Mouse (Mus musculus): ENCODE measurements around the gene Cped1.

Cped1 gene

DNA sequence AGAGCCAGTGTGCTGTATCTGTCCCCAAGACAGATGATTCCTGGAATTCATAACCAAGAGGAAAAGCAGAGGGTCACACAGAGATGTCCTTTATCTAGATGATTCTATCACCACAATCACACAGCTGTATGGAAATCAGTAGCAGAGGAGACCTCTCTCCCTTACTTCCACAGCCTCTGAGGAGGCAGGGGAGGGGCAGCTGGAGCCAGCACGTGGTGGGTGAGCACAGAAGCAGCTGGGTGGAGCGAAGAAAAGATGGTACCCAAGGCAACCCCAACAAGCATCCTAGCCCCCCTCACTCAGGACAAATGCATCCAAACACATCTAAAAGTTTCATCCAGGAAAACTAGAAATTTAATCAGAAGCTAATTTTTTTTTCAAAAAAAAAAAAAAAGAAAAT, 182.7 kb downstream of the Cped1 start:
- no peak for DNase-seq (ENCODE audit: low spot score)

DNA sequence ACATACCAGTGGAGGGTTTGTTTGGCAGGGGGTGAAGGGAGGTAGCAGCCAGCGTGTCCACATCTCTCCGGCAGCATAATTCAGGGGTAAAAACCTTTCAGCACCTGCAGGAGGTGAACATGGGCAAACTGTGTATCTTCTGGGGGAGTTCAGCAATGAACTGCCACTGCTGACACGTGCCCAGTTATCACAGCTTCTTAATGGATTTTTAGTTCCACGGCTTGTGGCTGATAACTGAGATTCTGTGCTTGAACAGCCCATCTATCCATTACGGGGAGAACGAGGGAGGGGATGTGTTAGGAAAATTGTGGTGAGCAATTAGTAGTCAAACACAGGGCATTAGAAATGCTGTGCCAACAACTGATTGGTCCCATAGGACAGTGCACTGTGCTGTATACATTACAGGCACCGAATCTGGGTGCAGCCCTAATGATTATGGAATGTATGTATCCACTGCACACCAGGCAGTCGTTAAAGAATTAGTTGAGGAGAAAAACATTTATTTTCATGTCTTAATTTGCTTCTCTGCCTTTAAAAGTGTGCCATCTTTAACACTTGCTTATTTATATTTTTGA, 193.1 kb downstream of the Cped1 start:
- no peak for DNase-seq (ENCODE audit: low spot score)

DNA sequence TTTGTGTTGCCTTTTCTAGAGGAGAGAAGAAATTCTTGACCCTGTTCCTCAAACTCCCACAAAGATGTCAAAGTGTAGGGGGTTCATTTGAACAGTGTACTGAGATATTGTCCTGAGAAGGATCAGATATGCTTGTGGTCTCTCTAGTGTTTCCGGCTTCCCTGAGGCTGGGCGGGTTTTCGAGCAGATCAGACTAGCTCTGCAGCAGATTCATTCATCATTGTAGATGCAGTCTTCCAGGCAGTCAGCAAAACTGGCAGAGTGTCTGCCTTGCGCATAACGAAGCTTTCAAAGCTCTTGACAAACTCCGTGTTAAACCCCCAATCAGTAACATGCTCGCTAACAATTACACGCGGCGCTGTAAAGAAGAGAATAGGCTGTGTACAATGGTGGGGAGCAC, 194.6 kb downstream of the Cped1 start:
- no peak for DNase-seq (ENCODE audit: low spot score)

DNA sequence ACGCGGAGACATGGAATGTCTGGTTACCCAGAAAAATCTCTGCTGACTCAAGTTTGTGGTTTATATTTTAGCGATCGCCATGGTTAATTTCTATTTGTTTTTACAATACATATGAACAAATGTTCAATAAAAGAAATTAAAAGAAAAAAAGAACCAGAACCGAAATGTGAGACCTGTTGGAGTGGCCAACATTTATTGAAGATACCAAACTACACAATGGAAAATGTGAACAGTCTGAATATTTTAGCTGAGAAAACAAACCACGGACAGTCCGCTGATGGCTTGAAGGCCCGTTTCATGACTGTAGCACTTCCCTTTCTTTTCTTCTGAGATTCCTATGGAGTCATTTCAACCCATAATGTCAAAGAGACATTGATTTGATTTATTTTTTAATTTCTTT, 201.3 kb downstream of the Cped1 start:
- no peak for DNase-seq (ENCODE audit: low spot score)

DNA sequence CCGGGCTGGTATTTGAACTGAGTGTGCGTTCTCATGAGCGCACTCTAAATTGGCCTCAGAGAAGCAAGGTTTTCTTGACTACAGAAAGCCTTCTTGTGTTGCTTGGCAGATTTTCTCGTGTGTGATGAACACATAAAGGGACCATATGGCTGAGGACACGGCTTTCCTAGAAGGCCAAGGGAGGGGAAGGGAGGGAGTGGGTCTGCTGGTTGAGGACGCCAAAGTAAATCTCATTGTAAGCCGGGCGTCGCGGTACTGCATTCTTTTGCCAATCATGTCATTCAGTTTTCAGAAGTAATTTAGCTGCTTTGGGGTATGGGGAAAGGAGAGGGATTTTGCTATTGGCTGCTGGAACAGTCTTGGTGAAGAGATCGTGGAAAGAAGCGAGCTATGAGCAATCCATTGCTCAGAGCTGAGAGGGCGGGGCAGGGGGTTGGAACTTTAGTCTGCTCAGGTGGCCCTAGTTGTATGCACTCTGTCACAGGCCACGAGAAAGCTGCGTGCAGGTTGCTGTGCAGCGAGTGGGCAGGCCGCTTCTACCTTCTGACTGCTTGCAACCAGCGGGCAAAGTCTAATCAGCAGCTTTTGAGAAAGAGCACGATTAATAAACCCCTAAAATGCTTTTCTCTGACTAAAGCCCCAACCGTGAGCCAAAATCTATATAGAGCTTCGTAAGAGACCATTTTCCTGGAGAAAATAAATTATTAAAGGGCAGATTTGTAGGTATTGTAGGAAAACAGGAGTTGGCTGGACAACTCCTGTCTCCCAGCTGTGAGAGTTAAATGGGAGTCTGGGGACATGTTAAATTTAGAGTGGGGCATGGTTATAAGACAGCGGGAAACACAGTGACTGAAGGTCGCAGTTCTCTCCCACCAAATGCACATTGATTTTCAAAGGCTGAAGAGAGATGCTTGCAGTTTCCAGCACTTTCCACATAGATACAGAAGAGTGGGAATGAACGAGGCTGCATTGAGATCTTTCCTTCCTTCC, 203.9 kb downstream of the Cped1 start:
- DNase-seq (ENCODE audit: low spot score) = no peak

DNA sequence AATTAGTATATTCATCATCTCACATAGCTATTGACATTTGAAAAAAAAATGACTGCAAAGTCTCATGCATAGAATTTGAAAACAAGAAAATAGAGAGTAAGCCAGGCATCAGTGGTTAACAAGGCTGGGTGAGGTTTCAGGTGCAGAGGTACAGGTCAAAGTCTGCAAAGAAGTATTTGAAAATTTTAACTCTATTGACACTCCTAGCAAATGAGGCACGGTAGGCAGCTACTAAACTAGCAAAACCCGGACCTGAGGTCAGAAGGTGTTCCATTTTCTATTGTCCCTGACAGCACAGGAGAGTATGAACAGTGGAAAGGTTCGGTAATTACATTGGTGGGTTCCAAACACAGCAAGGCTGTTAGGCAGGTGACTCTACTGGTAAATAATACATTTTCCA, 212.9 kb downstream of the Cped1 start:
- DNase-seq (ENCODE audit: low spot score) = no peak

DNA sequence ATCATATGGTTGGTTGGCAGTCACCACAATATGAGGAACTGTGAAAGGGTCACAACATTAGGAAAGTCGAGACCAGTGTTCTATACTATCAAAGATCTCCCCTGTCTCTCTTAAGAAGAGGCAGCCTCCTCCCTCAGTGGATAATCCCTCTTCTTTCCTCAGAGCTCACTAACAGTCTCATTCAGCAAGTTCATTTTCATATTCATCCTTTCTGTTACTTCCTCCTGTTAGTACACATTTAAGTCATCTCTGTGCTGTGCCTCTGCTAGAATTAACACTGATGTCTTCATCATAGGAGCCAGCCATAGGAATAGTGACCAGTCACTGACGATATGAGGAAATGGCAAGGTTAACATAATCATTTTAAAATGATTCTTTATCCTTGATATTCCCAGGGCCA, 213.8 kb downstream of the Cped1 start:
- DNase-seq (ENCODE audit: low spot score) = no peak

DNA sequence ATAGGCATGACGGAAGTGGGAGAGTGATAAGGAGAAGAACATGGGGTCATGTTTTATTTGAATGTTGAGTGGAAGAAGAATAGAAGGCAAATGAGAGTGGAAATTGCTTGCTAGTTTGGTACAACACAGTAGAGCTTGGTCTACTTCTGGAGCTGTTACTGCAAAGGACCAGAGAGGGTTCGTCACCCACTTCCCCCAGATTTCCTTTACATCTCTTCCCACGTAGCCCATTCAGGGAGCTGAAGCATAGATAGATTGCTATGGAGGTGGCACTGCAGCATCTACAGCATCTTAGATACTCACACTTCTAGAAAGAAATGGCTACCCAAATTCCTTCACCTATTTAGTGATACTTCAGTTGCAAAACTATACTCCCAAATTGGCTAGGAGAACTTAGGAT, 214.4 kb downstream of the Cped1 start:
- DNase-seq (ENCODE audit: low spot score) = no peak

DNA sequence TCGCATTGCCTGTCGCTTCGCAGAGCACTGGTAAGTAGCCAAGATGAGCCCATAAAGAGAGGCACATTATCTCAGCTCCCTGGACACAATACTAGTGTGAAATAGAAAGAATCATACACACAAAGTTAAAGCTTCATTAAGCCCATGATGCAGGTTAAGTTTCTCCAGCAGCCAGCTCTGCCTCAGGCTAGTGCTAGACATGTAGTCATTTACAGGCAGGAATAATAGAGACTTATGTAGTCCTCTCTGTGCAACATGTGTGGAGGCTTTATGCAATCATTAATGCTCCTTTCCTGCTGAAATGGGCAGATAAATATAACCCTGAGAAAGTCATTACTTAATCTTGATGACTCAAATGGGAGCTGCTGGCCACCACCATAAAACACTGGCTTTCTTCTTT, 216.2 kb downstream of the Cped1 start:
- DNase-seq (ENCODE audit: low spot score) = no peak

DNA sequence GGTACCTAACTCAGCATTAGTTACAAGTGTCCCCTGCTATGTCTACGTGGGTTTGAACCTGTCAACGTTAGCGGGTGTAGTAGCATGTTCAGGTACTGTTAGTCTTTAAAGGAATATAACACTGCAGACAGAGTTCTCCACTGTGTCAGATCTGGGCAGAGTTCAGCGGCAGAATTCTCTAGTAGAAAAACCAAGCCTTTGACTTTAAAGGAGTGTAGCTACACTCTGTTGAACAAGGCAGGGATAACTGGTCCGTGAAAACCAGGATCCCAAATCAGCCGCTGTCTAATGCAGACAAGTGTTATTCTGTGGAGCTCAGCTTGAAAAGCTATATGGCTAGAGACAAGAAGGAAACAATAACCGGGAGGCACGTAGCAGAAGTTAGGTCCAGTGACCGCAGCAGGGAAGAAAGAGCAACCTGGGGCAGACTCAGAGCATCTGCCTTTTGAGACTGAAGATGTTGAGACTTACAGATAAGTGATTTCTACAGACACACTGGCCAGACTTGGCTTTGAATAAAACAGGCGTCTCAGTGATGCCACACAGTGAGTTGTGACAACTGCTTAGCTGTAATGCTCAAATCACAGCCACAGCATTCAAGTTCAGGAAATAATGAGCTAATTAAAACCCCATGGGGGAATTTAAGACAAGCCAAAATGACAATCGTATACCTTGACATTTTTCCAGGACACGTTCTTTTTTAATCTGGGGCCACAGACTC, 219.5 kb downstream of the Cped1 start:
- DNase-seq (ENCODE audit: low spot score) = no peak

DNA sequence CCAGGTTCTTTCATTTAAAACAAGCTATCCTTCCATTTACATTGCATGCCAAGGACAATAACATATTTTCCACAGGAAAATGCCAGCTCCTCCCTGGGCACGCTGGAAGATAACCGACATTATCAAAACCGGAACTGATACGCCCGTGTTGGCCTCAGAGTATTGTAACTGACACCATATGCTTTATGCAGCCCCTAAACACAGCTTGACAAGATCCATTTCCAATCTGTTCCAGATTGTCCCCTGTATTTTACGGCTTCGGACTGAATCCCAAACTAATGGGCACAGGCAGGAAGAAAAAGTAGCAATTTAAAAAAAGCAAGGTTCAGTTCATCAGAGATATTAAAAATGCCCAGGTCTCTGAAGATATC, 220.0 kb downstream of the Cped1 start:
- DNase-seq (ENCODE audit: low spot score) = no peak

DNA sequence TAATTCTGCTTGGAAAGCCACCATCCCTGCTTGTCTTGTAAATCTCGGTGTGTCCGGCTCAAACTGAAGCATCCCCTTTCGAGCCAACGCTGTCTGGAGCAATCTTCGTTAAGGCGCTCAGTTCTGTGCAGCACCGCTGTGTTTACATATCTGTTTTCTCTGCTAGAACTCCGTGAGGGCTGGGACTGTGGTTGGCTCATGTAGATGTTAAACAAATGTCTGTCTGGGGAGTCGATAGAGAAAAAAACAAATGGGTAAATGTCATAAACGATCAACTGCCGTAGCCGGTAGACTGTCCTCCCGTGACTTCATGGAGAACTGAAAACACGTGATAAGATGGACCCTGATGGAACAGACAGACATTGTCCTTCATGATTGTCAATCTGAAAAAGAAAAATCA, 220.5 kb downstream of the Cped1 start:
- no peak for DNase-seq (ENCODE audit: low spot score)

DNA sequence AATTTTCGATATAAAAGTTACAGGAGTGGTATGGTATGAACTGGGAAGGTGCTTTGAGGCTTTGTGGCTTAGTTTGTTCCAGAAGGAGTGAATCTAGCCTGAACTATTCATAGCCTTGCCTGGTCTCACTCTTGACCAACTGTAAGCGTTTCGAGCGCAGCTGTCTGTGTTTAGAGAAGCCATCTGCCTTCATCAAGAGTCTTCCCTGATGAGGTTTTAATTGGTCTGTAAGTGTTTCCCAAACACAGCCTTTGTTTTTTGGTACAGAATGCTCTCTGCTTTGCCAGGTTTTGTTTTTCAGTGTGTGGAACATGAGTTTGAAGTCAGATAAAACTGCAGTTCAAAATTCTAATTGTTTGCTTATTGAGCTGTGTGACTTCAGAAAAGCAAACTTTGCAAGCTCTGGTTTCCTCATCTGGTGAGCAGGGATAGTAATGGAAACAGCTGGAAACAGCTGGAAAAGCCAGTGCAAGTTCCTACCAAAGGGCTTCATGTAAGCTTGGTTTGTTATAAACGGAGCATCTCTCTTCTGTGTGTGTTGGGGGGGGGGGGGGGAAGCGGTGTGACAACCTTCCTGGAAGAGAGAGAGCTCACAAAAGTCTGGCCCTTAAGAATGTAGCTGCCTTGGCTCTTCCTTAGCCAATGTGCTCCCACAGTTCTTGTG, 221.0 kb downstream of the Cped1 start:
- peak; percentile 37 for DNase-seq (ENCODE audit: low spot score)

DNA sequence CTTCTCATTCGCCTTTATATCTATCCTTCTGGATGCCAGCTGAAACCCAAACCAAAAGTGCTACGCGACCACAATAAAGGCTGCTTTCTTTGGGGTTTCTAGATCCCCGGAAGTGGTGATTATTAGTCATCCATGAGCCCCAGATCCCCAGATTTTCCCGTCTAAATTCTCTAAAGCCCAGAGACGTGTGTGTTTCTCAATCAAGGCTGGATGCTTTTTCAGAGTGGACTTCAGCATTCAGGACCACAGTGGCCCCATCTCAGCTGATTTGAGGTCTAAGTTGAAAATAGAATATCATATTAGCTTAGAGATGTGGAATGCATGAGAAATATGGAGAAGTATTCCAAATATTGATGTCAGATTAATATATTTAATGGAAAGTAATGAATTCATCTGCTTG, 226.4 kb downstream of the Cped1 start:
- no peak for DNase-seq (ENCODE audit: low spot score)

DNA sequence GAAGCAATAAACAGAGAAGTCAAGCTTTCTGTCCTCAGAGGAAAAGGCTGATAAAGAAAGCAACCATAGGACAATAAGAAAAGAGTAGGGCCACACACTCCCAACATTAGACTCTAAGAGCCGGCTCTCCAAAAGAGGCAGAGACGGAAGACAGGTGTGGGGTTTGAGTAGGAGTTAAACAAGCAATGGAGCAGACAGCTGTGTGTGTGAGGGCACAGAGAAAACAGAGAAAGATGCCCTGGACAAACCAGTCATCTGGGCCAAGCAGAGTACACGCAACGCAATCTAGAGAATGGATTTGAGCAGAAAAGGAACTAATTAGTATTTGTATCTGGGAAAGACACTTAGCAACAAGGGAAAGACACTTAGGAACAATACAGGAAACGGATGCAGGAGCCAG, 227.5 kb downstream of the Cped1 start:
- DNase-seq (ENCODE audit: low spot score) = no peak

DNA sequence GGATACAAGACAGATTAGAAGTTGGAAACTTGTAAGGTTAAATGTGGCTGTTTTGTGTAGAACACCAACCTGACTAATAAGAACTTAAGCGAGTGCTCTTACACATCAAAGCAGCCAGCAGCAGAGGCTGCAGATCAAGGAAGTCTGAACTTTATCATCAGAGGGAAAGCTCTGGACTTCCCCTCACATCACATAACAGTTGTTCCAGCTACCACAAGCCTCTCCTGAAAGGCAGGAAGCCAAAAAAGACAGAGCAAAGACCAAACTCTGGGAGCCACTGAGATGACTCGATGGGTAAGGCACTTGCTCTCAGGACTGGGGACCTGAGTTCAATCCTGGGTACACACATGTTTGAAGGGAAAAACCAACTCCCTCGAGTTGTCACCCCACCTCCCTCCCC, 228.1 kb downstream of the Cped1 start:
- no peak for DNase-seq (ENCODE audit: low spot score)

DNA sequence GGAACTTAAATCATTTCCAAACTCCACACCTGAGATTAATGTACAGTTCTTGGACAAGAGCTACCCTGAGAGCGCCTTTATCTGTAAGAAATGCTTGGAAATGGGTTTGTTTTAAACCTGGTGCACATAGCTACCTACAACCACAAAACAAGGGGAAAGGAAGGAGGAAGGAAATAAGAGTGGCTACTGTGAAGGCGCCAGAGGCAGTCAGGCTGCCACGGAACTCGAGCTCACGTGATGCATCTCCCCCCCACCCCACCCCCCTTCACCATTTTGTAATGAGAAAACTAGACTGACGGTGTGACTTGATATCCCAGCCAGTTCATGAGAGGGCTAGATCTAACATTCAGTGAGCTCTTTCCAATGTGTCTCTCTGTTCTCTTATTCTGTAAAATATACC, 228.9 kb downstream of the Cped1 start:
- DNase-seq (ENCODE audit: low spot score) = no peak

DNA sequence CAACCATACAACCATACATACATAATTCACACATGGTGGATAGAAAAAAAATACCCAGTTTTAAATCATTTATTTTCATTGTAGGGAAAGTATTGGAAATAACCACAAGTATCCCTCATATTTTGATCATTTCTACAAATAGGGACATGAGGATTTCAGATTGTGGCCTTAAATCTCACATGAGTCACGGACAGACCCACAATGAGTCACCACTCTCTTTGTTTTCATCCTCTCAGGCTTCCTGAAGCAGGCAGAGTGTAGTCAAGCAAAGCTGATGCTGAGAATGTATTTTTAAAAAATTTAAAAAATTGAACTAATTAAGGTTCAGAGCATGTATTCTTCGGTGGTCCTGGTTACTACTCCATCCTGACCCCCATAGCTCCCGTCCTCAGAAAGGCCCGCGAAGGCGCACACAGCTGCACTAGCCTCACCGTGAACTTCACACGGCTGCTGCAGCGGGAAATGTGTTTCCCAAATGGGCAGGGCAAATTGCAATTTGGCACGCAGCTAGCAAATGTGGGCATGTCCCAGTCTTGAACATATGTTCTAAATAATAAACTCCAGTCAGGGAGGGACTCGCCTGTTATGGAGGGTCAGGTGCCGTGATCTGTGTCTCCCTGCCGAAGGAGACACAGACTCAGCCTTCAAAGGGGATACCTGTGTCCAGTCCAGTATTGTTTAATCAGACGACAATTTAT, 230.7 kb downstream of the Cped1 start:
- no peak for DNase-seq (ENCODE audit: low spot score)

DNA sequence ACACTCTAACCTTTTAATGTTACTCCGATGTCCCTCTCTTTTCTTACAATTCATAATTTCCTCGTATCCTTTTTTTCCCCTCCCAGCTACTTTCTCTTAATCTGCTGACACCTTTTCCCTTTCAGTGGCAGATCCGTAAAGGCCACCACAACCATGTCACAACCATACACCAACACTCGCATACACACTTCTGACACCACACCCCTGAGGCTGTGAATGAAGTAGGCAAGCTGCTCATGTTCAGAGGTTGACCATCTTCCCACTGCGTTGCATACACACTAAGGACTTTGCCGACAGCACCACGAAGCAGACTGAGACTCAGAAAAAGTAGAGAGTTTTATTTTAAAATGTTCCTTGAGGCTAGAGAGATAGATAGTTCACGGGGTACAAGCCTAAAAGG, 235.4 kb downstream of the Cped1 start:
- DNase-seq (ENCODE audit: low spot score) = no peak

DNA sequence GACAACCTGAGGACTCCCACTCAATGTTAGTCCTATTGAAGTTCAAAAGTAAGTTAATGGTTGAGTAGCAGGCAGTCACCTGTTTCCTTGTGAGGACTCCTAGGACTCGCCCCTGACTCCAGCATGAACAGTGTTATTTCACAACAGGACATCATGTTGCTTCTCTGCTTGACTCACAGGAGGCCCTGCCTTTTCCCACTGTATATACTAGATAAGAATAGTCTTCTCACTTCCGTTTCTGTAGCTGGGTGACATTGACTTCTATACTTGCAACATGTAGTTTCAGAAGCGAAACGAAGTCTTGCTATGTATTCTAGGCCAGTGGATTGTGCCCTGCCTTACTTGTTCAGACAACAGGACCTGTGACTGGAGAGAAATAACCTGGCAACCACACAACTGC, 236.4 kb downstream of the Cped1 start:
- no peak for DNase-seq (ENCODE audit: low spot score)

DNA sequence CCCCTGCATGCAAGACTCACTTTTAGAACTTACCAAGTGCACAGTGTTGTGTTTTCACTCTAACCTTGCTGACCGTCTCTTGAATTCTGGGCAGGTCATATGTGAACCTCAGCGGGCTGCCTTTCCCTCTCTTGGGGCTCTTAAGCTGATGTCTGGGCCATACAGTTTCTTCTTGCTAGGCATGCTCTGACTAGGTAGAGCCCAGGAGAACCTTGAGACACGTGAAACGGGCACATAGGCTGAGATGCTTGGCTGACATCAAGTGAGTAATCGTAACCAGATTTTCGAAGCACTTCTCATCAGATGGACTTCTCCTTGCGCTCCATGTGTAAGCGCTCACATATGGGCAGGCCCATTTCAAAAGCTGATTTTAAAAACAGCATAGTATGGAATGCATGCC, 237.2 kb downstream of the Cped1 start:
- no peak for DNase-seq (ENCODE audit: low spot score)

DNA sequence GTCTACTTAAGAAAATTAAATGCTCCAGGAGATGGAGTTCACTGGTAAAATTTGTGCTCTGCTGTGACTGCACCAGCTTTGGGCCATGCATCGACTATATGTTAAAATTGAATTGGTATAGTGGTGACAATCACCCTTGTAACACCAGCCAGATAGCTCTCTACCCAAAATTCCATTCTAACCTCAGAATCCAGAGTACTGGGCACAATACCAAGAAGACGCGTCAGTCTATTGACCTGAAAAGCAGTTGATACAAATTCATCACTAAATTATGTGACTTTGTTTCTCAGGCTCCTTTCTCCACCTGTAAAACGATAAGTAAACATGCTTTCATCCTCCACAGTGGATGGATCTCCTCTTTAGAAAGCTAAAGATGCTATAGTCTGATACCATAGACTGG, 238.6 kb downstream of the Cped1 start:
- DNase-seq (ENCODE audit: low spot score) = no peak

All from lung, postnatal 25 days (tissue).